Mouse (Mus musculus) thymus, postnatal 36 days (tissue): ENCODE measurements around the gene Wfdc21.

Experiments used
- DNase-seq, 2 experiments: peaks; one replicate each; pipeline ENCODE4 v3.0.0; 2022; ENCODE audit warnings: mixed read lengths in 2 of 2

The Wfdc21 gene

DNA sequence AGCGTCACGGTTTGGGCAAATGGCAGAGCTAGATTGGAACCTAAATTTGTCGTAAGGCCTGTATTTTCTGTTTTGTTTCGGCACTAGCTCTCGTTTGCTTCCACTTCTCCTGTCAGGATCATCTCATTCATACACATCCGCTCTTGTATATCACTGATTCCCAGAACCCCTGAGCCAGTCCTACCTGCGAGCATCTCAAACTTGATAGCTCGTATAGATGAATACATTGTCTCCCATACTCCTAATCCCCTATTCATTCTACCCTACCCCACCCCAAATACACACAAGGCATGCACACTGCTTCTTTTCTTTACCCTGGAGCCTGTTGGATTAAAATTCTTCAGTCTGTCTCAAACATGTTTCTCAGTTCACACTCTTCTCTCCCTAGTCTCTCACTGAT lies 7.5 kb downstream of the Wfdc21 start:
- DNase-seq, result no peak

DNA sequence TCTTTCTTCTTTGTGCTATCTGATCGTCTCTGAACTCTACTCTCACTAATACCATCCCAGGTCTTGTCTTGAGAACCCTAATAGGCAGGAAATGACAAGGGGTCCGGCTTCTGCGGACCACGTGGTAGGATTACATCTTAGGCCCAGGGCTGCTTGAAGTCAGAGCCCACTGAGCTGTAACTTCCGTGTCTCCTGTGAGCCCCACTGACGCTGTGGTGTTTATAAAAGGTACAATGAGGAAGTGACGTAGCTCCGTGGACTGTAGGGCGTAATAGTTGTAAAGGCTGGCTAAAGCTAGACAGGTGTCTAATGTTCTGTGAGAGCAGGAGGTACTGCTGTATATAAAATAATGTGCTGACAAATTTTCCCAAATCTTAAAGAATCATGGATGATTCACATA lies 20.6 kb downstream of the Wfdc21 start:
- no peak for DNase-seq

DNA sequence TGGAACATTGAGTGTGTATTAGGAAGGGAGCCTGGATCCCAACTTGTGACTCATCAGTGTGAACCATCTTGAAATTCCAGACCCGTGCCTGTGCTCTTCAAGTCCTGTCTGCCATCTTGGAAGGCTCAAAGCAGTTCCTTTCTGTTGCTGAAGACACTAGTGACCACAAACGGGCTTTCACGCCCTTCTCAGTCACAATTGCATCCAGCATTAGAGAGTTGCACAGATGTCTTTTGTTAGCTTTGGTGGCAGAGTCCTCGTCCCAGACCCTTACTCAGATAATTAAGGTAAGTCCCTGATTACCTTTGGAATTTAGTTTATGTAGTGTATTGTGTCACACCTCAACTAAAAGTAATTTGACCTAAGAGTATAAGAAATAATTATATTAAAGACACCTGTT lies 22.2 kb downstream of the Wfdc21 start:
- no peak for DNase-seq

DNA sequence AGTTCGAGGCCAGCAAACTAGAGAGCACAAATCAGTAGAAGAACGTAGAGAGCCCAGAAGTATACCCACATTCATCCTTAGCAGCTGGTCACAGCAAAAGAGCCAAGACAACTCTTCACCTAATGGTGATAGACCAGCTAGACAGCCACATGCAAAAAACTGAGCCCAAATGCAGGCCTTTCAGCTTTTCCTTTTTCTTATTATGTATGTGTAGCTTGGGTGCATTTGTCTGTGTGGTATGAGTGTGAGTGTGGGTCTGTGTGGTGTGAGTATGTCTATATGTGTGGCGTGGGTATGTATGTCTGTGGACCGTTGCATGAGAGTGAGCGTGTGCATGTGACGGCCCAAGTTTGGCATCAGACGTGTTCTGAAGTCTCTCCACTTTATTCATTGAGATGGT lies 24.3 kb downstream of the Wfdc21 start:
- no peak for DNase-seq

DNA sequence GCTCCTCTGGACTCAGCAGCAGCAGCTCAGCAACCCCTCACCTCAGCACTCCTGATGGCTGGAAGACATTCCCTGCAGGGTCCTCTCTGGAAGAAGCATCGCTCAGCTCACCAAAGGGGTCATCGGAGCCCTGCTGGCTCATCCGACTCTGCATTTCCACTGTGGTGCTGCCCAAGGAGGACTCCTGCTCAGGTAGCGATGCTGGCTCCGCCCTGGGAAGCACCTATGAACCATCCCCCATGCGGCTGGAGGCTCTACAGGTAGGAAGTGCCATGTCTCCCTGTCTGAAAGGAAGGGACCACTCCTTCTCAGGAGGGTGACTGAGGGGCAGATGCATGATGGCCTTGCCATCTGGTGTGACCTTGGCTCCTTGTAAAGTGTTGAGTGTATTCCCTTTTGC lies 25.6 kb downstream of the Wfdc21 start:
- no peak for DNase-seq

DNA sequence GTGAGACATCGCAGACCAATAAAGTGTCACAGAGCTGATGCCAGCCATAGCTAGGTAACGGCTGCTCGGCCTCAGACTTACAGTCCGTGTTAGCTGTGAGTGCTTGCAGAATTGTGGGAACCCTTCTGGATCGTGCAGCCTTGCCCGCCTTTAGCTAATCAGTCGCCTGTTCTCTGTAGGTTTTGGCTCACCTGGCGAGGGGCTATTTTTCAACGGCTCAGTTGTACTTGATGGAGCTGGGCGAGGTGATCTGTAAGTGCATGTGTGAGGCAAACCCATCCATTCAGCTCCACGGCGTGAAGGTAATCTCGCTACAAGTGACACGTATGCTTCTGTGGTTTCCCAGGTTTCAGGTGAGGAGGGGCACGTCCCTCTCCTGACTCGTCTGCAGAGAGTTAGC lies 27.0 kb downstream of the Wfdc21 start:
- no peak for DNase-seq

DNA sequence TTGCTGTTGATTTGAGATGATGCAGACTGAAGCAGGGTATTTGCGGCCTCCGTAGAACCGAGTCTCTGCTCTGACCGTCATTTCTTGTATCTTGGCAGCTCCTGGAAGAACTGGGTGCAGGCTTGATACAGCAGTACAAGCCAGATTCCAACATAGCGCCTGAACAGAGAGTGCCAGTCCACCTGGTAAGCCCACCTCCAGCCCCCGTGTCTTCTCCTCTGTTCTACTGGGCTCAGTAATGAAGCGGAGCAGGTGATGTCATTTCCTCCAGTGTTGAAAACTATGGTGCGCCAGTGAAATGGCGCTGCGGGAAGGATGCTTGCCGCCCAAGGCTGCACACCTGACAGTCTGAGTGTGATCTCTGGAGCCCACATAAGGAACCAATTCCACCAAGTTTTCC lies 27.6 kb downstream of the Wfdc21 start:
- DNase-seq, result no peak

DNA sequence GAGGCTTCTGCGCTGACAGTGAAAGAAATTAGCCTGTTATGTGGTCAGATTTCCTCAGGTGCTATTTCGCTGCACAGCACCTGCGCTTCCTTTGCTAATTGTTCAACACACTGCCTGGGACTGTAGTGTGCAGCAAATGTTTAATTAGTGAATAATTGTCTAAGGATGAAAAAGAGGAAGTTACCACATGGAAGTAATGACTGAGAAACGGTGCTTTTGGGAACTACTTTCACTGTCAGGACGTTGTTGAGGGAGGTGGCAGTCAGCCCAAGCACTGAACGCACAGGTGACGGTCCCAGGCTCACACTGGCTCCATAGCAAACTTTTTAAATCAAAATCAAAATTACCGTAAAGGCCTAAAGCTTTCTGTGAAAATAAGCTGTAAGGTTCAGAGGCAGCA lies 30.1 kb downstream of the Wfdc21 start:
- DNase-seq, result no peak

DNA sequence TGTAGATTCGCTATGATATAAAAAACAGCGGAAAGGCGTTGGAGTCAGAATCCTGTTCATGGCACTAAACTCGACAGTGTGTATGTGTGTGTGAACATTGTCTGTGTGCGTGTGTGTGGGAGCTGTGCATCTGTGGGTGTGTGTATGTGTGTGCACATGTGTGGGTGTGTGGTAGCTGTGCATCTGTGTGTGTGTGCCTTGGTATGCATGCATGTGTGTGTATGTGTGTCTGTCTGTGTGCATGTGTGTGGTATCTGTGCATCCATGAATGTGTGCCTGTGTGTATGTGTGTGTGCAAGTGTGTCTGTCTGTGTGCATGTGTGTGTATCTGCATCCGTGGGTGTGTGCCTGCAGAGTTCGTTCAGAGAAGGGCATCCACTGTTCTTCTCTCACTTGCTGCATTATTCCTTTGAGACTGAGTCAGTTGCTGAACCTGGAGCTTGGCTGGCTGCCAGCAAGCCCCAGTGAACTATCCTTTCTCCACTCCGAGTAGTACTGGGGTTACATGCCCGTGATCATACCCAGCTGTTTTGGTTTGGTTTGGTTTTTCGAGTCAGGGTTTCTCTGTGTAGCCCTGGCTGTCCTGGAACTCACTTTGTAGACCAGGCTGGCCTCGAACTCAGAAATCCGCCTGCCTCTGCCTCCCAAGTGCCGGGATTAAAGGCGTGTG lies 37.3 kb downstream of the Wfdc21 start:
- no peak for DNase-seq

DNA sequence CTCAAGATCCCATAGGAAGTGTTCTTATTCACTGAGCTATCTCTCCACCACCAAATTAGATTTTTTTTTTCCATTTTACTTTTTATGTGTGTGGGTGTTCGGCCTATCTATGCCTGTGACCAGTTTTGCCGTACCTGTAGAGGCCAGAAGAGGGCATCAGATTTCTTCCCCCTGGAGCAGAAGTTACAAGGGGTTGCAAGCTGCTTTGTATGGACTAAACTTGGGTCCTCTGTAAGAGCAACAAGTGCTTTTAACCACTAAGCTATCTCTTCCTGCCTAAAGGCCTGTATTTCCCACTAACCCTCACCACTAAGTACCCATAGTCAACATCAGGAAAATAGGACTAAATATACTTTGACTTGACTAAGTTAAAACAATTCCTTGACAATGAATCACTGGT lies 37.9 kb downstream of the Wfdc21 start:
- peak in 1 of 2 experiments; percentile 23 for DNase-seq

DNA sequence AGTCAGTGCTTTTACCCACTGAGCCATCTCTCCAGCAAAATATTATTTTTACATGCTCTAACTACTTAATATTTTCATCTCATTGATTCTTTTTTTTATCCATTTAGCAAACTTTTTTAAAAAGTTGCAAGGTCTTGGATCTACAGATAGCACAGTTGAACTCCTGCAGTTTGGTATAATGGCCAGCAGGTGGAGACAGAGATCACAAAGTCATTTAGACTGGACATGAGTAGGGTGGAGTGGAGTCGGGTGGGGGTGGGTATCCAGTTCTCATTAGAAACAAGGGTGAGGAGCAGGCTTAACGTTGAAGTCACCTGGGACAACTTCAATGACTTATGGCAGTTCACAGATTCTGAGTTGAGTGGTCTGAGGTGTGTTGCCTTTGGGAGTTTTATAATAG lies 38.6 kb downstream of the Wfdc21 start:
- peak in 1 of 2 experiments; percentile 17 for DNase-seq

DNA sequence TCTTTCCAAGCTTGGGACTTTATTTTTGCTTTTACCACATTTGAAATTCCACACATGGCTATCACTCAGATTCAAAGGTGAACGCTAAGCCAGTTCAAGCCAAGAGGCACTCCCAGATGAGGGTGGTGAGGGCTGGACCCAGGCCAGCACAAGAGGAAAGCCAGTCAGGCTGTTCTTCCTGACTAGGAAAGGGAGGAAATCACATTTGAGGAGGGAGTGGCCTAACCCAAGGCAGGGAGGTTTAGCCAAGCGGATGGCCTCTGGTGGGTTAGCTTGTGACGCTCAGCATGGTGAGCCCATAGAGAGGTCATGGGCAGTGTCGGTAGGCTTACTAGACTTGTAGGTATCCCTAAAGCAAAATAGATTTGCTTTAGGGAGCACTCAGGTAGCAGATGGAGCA lies 40.1 kb downstream of the Wfdc21 start:
- no peak for DNase-seq

DNA sequence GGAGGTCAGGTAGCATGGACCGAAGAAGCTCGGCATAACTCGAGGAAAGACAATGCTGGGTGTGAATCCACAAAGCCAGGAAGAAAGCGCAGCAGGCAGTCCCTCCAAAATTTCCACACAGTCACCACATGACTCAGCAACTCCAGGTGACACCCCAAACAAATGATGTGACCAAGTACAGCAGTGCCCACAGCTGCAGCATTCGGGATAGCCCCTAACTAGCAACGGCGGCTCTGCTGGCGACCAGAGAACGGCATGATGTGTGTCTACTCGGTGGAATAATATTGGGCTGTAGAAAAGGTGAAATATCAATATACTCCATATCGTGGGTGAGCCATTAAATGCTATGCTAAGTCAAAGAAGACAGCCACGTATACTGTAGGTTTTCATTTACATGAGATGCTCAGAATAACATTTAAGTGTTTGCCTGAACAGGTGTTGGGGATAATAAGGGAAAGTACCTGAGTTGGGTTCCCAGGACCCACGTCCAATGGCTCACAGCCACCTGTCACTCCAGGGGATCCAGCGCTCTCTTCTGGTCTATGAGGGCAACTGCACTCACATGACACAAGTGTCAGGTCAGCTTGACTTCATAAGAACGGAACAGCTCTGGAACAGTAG lies 40.8 kb downstream of the Wfdc21 start:
- DNase-seq, result no peak

DNA sequence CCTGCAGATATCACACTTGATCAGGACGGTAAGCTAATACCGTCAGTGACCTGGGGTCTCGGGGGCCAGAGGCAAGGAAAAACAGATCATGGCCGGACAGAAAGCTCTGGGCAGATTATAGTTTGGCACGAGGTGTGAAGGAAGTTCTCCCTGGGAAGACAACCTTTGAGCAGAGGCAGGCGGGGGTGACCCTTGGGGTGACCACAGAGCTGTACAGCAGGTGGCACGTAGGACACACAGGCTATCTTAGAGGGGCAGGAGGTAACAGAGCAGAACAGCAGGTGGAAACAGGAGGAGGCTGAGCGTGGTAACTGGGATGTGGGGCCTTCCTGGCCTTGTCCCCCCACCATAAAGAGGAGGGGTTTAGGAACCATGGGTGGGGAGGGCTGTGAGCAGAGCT lies 41.6 kb downstream of the Wfdc21 start:
- DNase-seq, result no peak

DNA sequence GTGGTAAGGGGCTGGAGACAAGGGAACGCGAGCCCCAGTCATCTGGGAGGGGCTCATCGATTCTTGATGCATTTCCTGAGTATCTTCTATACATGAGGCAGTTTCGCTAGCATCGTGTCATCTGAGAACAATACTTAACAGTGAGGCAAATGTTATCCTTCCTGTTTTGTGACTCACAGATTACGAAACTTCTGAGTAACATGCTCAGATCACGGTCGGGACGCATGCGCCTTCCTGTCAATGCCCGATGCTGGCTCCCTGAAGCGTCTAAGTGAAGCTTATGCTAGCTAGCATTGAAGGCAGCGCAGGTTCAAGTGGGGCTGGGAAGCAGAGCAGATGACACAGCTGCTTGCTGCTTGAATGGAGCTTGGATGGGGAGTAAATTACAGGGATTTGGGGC lies 42.5 kb downstream of the Wfdc21 start:
- DNase-seq, result peak; percentile 16 to 21

DNA sequence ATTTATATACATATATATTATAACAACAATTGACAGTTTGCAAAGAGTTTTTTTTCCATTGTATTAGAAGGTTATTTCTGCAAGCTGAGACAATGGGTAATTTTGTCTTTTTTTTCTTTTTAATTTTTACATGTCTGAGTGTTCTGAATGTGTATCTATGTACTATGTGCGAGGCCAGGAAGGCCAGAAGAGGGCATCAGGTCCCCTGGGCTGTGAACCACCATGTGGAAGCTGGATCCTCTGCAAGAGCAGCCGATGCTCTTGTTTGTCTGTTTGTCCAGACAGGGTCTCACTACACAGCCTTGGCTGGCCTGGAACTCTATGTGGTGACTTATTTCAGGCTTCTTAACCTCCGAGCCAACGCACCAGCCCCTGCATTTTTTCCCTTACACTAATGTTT lies 44.4 kb downstream of the Wfdc21 start:
- DNase-seq, result no peak

DNA sequence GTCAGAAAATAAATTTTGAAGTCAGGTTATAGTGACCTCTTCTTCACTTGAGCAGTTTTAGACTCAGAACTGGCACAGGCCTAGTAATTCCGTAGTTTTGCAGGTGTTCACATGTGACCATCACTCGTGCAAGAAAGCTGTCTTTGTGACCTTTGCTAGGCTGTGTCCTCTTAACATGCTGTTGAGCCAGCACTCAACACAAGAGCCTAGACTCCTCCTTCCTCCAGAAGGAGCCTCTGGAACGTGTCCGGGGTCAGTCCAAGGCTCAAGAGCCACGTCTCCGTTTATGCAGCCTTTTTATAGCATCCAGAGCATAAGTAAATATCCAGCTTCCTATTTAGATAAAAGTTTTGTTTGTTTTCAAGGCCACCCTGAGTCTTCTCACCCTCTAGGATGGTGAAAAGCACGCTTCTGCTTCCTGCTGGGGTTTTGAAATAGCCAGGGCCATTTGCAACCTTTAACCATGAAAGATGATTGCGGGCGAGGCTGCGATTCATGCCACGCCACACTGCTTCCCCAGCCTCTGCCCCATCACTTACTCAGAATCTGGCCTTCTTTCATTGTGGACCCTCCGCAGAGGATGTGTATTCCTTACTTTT lies 45.7 kb downstream of the Wfdc21 start:
- no peak for DNase-seq

DNA sequence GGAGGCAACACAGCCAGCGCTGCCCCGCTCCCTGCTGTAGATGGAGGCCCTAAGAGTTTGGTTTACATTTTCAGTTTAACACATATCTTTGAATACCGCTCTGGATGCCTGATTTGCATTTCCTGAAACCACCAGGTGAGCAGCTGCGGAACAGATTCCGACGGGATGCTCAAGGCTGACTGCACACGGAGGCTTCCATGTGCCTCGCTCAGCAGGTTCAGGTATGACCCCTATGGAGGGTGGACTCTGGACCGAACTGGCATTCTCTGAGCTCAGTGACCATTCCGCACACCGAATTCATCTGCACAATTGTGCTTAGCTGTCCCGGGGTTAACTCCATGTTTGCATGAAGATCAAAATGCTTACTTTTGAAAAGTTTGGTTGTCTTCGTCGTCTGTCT lies 46.5 kb downstream of the Wfdc21 start:
- DNase-seq, result no peak

DNA sequence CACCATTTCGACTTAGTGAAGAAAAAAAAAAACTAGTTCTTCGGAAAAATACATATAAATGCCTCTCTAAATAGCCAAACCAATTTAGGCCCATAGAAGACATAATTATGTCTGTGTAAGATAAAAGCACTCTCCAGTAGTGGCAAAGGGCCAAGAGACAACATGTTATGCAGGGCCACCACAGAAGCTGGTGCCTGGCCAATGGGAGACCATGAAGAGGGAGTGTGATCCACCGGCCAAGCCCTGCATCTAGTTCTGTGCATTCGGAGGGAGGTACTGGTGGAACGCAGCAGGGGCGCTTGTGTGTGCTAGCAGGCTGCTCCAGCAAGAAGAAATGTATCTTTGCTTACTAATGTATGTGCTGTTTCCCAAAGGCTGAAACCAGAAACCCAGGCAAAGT lies 49.4 kb downstream of the Wfdc21 start:
- no peak for DNase-seq

DNA sequence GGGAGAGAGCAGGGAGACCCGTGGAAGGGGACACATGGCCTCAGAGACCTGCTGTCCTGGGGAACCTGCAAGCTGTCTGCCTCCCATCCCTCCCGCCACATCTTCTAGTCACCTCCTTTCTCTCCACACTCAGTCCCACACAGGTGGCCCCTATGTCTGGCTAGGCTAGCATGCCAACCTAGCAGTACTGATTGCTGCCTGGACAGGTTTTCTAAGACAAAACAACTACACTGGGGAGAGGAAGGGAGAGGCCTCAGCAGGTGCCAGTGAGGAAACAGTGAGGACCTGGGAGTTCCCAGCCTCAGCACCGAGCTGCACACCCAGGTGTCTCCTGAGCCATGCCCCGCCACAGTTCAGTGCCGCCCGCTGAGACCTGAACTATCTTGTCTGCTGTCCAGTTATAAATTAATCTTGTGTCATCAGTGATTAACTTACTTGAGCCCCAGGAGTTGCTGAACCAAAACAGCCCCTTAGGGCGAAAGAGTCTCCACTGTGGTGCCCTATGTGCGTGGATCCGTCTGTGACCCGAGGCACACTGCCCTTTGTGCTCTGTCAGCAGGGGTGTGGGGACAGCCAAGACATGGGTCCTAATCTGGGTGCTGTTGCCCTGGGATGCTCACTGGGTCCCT lies 50.4 kb downstream of the Wfdc21 start:
- no peak for DNase-seq

DNA sequence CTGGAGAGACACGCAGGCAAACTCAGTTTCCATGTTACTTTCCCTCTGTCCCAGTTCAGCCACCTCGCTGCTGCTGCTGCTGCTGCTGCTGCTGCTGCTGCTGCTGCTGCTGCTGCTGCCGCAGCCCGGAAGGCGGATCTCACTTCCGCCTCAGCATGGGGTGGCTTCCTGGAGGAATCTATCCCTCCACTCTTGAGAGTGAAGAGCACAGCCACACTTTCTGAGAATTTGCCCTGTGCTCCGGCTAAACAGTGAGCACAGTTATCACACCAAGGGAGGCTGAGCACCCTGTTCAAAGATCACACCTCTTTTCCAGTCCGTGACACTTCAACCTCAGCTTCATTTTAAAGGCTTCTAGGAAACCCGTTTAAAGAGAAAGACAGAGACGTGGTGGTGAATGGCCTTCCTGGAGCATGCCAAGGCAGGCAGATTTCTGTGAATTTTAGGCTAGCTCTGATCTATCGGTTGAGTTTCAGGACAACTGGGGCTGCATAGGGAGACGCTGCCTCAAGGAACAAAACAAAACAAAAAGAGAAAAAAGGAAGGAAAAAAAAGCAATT lies 53.2 kb downstream of the Wfdc21 start:
- no peak for DNase-seq

DNA sequence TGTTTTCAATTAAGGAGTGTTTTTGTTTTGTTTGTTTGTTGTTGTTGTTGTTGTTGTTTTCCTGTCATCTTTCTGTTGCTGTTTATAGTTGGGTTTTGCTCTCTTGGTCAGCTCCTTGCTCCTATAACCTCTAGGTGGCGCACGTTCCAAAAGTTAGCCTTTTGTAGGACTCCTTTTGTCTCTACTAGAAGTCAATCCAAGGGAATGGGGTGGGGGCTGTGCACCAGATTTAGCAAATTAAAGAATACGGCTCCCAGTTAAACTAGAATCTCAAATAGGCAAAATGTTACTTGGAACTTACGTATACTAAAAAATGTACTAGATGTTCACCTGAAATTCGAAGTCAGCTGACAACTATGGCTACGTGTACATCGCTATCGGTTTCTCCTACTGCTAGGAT lies 55.4 kb downstream of the Wfdc21 start:
- DNase-seq, result peak in 1 of 2 experiments; percentile 6
